Mouse (Mus musculus) thymus, adult 2 months (tissue): ENCODE results near the gene Gm42791.

Experiments used
- CTCF ChIP-seq: fragments of 200-500 bp; IDR thresholded peaks from 2 replicates; pipeline ENCODE4 v1.5.1; 2012; ENCODE audit warnings: mild to moderate bottlenecking, control low read depth, low read length, moderate library complexity, borderline replicate concordance; ENCODE audit not compliant: control insufficient read depth, poor library complexity, insufficient read depth; ENCODE audit errors: extremely low read depth
- POLR2A ChIP-seq: fragments of 200-500 bp; IDR thresholded peaks from 2 replicates; pipeline ENCODE4 v1.6.1; 2012; ENCODE audit warnings: mild to moderate bottlenecking, low read length, control low read depth, moderate library complexity; ENCODE audit not compliant: control insufficient read depth, poor library complexity, insufficient read depth; ENCODE audit errors: extremely low read depth

DNA sequence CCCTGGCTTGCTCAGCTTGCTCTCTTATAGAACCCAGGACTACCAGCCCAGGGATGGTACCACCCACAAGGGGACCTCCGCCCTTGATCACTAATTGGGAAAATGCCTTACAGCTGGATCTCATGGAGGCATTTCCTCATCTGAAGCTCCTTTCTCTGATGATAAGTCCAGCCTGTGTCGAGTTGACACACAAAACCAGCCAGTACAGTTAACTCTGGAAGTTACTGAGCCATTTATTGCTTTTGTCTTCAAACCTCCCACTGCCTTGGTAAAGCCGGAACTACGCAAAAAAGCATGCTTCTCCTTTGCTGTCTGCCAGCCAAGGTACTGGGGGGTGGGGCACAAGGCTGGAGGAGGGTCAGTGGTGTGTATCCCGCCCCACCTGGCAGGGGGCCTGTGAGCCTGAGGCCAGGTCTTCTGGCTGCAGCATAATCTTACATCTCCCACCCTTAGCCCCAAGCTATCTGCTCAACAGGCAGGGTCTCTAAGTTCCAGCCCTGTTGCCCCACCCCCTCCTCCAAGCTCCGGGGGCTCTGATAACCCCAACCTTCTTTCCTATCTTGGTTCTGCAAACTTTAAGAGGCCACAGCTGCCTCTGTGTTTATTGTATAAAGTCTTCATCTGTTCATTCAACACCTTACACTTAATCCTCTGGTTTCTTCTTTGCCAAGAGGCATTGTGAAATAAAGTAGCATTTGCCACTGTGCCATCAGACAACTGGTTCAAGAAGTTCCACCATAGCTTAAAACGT, 59.7 kb downstream of the Gm42791 start:
- TF ChIP-seq CTCF, result no peak
- TF ChIP-seq POLR2A, result no peak
